Mouse (Mus musculus) embryonic facial prominence, embryonic 13.5 days (tissue): Measurements from ENCODE around the gene Aqp7. TPM values are rescaled to one million over a fixed set of nuclear protein-coding genes. Genes with fewer than 3 reads are reported as not detected.

Experiments used
- ATAC-seq: fragments of 200-750 bp; cut with Nextera tagmentation; 2 replicates; pipeline ENCODE4 v1.8.0; 2017; ENCODE audit warnings: low read depth; ENCODE audit not compliant: insufficient number of reproducible peaks, insufficient read depth, low FRiP score, low TSS enrichment
- H3K27ac ChIP-seq: fragments of 300-500 bp; sonication (generic); 2 replicates; pipeline ENCODE4 v1.5.1; 2015; ENCODE audit warnings: moderate library complexity, mild to moderate bottlenecking, inconsistent platforms
- H3K27me3 ChIP-seq: fragments of 300-500 bp; sonication (generic); 2 replicates; pipeline ENCODE4 v1.6.1; 2015; ENCODE audit warnings: mild to moderate bottlenecking, inconsistent platforms
- H3K36me3 ChIP-seq: fragments of 300-500 bp; sonication (generic); 2 replicates; pipeline ENCODE4 v1.6.1; 2015; ENCODE audit warnings: mild to moderate bottlenecking, inconsistent platforms
- H3K4me1 ChIP-seq: fragments of 300-500 bp; sonication (generic); 2 replicates; pipeline ENCODE4 v1.6.1; 2015; ENCODE audit warnings: inconsistent platforms
- H3K4me2 ChIP-seq: fragments of 300-500 bp; sonication (generic); 2 replicates; pipeline ENCODE4 v1.6.1; 2015; ENCODE audit warnings: moderate library complexity, mild to moderate bottlenecking, inconsistent platforms
- H3K4me3 ChIP-seq: fragments of 300-500 bp; sonication (generic); 2 replicates; pipeline ENCODE4 v1.5.1; 2015; ENCODE audit warnings: mild to moderate bottlenecking, inconsistent platforms
- H3K9ac ChIP-seq: fragments of 300-500 bp; sonication (generic); 2 replicates; pipeline ENCODE4 v1.6.1; 2015; ENCODE audit warnings: mild to moderate bottlenecking, inconsistent platforms
- H3K9me3 ChIP-seq: fragments of 300-500 bp; sonication (generic); 2 replicates; pipeline ENCODE4 v1.6.1; 2016; ENCODE audit warnings: inconsistent platforms
- WGBS: fragments of 180-500 bp; shearing (Covaris S2); methylation state at CpG from one replicate; pipeline ENCODE4 v1.1.7; 2015; ENCODE audit warnings: mixed read lengths; 5-methylcytosine and 5-hydroxymethylcytosine counted together
- polyA plus RNA-seq: library from polyadenylated mRNA; unstranded; fragments of >200 nt; fragmentation: Nextera tagmentation; extraction: Ambion mirVana; gene quantifications from 2 replicates; pipeline ENCODE4 v1.2.1, GENCODE M21; 2015

Aqp7 gene
- polyA plus RNA-seq, 1 experiment from 2014 or later: 0.10 TPM

DNA sequence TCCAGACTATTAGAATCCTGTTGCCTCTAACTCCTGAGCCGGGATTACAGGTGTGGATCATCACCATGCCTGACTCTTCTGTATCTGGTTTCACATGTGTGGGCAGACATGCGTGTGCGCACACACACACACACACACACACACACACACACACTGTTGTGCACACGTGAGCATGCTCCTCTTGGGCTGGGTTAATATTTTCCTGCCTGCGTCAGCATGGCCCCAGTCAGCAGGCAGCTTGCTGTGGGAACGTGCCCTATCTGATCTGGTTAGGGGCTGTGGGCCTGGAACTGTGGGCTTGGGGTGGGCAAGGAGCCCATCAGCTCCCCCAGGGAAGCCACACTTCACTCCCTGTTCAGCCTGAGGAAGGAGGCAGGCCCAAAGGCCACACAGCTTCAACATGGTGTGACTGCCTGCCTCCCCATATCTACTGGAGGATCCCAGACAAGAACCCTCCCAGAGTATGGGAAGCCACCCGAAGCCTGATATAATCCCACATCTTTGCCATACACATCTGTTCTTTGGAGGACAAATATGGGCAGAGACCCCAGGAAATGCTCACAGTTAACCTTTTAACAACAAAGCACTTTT is 8.9 kb upstream of the Aqp7 start:
- Histone ChIP-seq H3K4me2 (no peak overlapping the region), H3K27me3 (no peaks in the 10 kb centered on the region), H3K9ac (no peak overlapping the region), H3K4me3 (no peak overlapping the region), H3K27ac (no peak overlapping the region; the same call in 1 of the 2 replicates), H3K4me1 (peaks cover 10% of the 10 kb centered on the region), H3K36me3 (no peaks in the 10 kb centered on the region), H3K9me3 (no peaks in the 10 kb centered on the region)
- WGBS: 57% methylated on average over 7 of the region's 7 CpGs
- no peak for ATAC-seq

DNA sequence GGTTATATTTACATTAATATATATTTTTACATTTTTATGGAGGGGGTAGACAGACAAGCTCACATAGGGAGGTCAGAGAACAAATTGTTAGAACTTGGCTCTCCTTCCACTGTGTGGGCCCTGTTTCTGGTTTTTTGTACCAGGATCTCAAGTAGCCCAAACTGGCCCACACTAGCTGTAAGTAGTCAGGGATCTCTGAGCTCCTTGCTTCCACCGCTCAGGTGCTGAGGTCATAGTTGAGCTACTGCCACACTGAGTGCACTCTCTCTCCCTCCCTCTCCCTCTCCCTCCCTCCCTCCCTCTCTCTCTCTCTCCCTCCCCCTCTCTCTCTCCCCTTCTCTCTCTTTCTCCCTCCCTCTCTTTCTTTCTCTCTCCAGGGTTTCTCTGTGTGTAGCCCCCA is 8.3 kb upstream of the Aqp7 start:
- no peaks in the 10 kb centered on the region for H3K27me3 ChIP-seq
- H3K27ac ChIP-seq: no peak overlapping the region
- no peak overlapping the region for H3K4me3 ChIP-seq
- no peak overlapping the region for H3K4me2 ChIP-seq
- no peaks in the 10 kb centered on the region for H3K9me3 ChIP-seq
- no peak overlapping the region for H3K9ac ChIP-seq
- no peak for ATAC-seq
- 50% methylated on average over 1 of the region's 1 CpGs for WGBS
- H3K4me1 ChIP-seq: peaks cover 10% of the 10 kb centered on the region
- no peaks in the 10 kb centered on the region for H3K36me3 ChIP-seq

DNA sequence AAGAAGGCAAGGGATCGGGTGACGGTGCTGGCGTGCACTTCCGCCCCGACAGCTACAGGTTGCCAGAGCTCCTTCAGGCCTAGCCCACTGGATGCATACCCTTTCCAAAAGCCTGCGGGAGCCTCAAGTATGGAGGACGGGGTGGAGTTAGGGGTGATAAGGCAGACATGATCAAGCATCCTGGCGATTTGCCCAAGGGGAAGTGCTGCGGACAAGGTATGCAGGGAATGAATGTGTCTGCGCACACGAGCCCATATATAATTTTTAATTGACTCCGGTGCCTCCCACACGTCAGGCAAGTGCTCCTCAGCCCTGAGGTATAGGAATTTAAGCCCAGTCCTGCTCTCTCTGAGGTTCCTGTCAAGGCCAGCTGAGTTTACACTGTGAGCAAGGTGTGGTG is 7.2 kb upstream of the Aqp7 start:
- 53% methylated on average over 13 of the region's 13 CpGs for WGBS
- Histone ChIP-seq H3K4me3 (no peak overlapping the region), H3K36me3 (no peaks in the 10 kb centered on the region), H3K4me1 (peaks cover 10% of the 10 kb centered on the region), H3K9ac (no peak overlapping the region), H3K27me3 (no peaks in the 10 kb centered on the region), H3K9me3 (no peaks in the 10 kb centered on the region), H3K4me2 (no peak overlapping the region), H3K27ac (no peak overlapping the region)
- ATAC-seq: peak; percentile 44

DNA sequence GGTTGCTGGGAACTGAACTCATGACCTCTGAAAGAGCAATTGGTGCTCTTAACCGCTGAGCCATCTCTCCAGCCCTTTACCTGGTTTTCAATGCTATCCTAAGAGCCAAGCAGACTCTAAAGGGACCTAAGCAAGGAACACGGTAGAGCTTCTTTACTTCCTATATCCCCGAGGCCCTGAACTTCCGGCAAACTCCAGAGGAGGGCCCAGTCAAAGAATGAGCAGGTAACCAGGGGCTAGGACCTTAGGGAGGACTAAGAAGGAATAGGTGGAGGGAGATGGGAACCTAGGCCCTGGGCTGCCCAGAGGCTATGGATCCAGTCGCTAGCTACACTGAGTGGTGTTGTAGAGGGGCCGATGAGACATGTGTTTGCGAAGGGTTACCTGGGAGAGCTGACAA is 3.8 kb upstream of the Aqp7 start:
- H3K9me3 ChIP-seq: no peaks in the 10 kb centered on the region
- no peak for ATAC-seq
- no peak overlapping the region for H3K4me2 ChIP-seq
- WGBS: 72% methylated on average over 7 of the region's 7 CpGs
- H3K36me3 ChIP-seq: no peaks in the 10 kb centered on the region
- H3K27me3 ChIP-seq: no peaks in the 10 kb centered on the region
- no peak overlapping the region for H3K9ac ChIP-seq
- no peak overlapping the region for H3K27ac ChIP-seq
- no peak overlapping the region for H3K4me3 ChIP-seq
- H3K4me1 ChIP-seq: peaks cover 21% of the 10 kb centered on the region

DNA sequence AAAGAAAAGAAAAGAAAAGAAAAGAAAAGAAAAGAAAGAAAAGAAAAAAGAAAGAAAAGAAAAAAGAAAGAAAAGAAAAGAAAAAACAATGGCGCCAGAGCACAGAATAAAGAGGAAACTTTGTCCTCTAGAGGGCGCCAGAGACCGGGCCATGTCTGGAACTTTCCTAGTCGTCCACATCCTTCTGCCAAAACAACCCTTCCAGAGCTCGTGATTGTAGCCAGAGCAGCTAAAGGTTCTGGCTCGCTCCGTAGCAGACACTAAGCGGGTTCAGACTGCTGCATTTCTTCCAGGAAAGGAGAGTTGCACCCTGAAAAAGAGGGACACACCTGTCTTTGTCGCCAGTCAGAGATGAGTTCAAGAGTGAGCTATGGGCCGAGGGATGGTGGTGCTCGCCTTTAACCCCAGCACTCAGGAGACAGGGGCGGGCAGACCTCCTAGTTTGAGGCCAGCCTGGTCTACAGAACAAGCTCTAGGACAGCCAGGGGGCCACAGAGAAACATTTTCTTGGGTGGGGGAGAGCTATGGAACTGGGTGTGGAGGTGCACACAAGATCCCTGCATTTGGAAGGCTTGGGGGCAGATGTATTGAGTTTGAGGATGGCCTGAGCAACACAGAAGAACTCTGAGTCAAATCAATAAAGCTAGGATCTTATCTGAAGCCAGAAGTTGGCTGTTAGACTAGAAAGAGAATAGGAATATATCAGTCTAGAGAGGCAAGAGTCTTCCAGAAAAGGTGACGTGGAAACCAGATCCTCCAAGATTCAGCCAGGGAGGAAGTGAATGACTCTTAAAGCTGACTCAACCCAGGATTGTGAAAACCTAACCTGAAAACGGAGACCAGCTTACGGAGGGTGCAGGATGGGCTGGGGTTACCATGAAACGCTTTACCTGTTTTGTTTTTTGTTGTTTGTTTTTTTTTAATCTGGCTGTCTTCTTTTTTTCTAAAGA is 3.1 kb upstream of the Aqp7 start:
- Histone ChIP-seq H3K4me1 (peaks cover 19% of the 10 kb centered on the region), H3K27ac (peak overlapping the region; percentile 39; the same call in 1 of the 2 replicates), H3K4me3 (peak overlapping the region; percentile 19; the same call in 1 of the 2 replicates), H3K27me3 (no peaks in the 10 kb centered on the region), H3K36me3 (no peaks in the 10 kb centered on the region), H3K9ac (peak overlapping the region; percentile 58; the same call in 1 of the 2 replicates), H3K9me3 (no peaks in the 10 kb centered on the region), H3K4me2 (peak overlapping the region; percentile 47)
- no peak for ATAC-seq
- WGBS: 32% methylated on average over 16 of the region's 16 CpGs

DNA sequence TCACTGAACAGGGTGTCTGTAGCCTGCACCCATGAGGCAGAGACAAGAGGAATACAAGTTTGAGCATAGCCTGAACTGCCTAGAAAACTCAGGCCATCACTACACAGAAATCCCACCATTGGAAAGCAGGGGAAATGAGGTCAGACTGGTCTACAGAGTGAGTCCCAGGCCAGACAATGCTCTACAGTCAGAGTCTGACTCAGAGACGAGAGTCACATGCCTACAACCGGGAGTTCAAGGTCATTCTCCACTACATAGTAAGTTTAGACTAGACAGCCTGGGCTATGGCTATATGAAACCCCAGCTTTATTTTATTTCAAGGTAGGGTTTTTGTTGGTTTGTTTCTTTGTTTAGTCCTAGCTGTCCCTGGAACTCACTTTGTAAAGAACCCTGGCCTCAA is 987 bp upstream of the Aqp7 start:
- no peak overlapping the region for H3K9ac ChIP-seq
- 69% methylated on average over 2 of the region's 2 CpGs for WGBS
- H3K4me1 ChIP-seq: peaks cover 12% of the 10 kb centered on the region
- ATAC-seq: no peak
- H3K27me3 ChIP-seq: no peaks in the 10 kb centered on the region
- no peak overlapping the region for H3K4me3 ChIP-seq
- H3K36me3 ChIP-seq: no peaks in the 10 kb centered on the region
- no peak overlapping the region for H3K27ac ChIP-seq
- no peak overlapping the region for H3K4me2 ChIP-seq
- no peaks in the 10 kb centered on the region for H3K9me3 ChIP-seq

DNA sequence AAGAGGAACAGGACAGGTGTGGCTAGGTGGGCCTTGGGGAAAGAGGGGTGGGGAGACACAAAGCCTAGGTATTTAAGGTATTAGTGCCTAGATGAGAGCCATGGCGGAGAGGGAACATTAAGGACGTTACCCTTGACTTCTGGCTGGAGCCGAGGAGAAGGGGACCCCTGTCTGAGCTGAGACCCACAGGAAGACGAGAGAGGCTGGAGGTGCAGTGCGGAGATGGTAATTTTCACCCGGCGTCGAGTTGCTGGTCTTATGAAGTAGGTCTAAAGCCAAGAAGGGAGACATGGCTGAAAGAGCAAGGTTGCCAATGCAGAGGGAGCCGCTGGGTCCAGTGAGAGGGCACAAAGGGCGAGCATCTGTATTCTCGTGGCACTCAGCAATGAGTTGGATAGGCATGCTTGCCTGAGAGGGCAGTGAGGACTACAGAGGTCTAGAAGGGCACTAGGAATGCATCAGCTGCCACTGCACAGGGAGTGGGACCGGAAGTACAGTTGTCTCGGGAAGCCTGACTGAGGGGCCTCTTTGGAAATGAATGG is 1.6 kb downstream of the Aqp7 start:
- Histone ChIP-seq H3K4me3 (no peak overlapping the region), H3K27ac (no peak overlapping the region), H3K27me3 (no peaks in the 10 kb centered on the region), H3K4me2 (no peak overlapping the region), H3K36me3 (no peaks in the 10 kb centered on the region), H3K9me3 (no peaks in the 10 kb centered on the region), H3K4me1 (peaks cover 12% of the 10 kb centered on the region), H3K9ac (no peak overlapping the region)
- no peak for ATAC-seq
- WGBS: 84% methylated on average over 13 of the region's 13 CpGs

DNA sequence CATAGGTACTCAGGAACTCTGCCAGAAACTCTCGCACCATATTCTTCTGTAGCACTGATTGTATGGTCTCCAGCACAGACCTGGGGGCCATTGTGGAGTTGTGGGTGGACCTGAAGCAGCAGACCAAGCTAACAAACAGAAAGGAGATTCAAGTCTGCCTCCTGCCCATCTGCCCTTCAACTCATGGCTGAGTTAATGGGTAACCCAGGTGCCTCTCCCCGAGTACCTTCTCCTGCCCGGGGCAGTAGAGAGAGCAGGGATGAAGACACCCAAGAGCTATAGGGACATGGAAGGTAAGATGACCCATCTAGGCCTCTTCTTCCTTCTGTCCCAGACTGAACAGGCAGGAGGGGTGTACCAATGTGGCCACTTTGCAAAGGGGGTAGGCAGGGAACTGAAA is 2.7 kb downstream of the Aqp7 start:
- Histone ChIP-seq H3K27me3 (no peaks in the 10 kb centered on the region), H3K27ac (no peak overlapping the region), H3K9ac (no peak overlapping the region), H3K9me3 (no peaks in the 10 kb centered on the region), H3K4me1 (peaks cover 12% of the 10 kb centered on the region), H3K4me2 (no peak overlapping the region), H3K36me3 (no peaks in the 10 kb centered on the region), H3K4me3 (no peak overlapping the region)
- WGBS: 86% methylated on average over 3 of the region's 3 CpGs
- no peak for ATAC-seq

DNA sequence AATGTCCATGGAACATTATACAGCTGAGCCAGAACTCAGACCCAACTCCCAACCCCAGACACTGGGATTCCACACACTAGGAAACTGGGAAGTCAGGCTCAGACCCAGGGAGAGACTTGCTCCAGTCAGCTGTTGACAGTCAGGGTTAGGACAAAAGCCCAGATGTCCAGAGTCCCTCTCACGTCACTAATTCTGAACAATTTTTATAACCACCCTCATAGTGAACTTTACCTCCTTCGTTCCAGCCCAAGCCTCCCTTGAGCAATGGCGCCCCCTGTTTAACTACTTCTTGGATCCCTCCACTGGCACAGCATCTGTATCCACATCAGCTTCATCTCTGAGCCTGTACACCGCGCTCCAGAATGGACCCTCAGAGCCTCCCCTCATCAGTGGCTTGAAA is 4.0 kb downstream of the Aqp7 start:
- Histone ChIP-seq H3K9me3 (no peaks in the 10 kb centered on the region), H3K4me3 (no peak overlapping the region), H3K4me2 (no peak overlapping the region), H3K36me3 (no peaks in the 10 kb centered on the region), H3K27ac (no peak overlapping the region), H3K9ac (no peak overlapping the region), H3K27me3 (no peaks in the 10 kb centered on the region), H3K4me1 (peaks cover 12% of the 10 kb centered on the region)
- ATAC-seq: no peak
- 77% methylated on average over 5 of the region's 5 CpGs for WGBS

DNA sequence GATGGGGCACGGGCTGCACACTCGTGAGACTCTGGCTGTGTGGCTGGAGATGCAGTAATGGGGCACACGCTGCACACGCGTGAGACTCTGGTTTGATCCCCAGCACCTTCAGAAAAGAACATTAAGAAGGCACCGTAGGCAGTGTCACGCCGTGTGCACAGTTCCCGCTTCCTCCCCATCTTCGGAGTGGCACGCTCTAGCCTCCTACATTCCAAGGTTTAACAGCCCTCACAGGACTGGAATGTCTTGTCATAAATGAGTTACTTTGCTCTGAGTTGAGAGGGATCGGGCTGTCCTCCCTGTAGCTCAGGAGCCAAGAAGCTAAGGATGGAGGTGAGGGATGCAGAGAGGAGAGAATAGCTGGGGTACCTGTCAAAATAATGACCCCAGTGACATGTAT is 5.1 kb downstream of the Aqp7 start:
- Histone ChIP-seq H3K36me3 (no peaks in the 10 kb centered on the region), H3K4me3 (no peak overlapping the region), H3K9me3 (no peaks in the 10 kb centered on the region), H3K9ac (no peak overlapping the region), H3K4me2 (no peak overlapping the region), H3K4me1 (peaks cover 6% of the 10 kb centered on the region), H3K27me3 (no peaks in the 10 kb centered on the region), H3K27ac (no peak overlapping the region)
- WGBS: 80% methylated on average over 12 of the region's 12 CpGs
- ATAC-seq: no peak

DNA sequence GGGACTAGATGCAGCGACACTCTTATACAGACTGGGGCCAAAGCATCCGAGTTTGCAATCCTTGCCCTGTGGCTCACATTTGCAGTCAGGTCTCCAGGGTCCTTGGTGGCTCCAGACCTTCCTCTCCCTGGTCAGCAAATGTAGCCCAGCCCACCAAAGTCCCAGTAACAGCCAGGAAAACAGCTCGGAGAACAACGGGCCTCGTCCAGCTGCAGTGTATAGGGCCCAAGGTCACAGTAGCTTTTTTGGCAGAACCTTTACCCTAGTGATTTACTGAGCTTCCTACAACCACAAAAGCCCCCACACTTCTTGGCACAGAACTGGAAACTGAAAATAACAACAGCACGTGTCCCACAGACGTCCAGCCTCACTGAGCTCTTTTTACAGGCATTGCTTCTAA is 7.0 kb downstream of the Aqp7 start:
- Histone ChIP-seq H3K9me3 (no peaks in the 10 kb centered on the region), H3K4me3 (no peak overlapping the region), H3K9ac (no peak overlapping the region), H3K36me3 (no peaks in the 10 kb centered on the region), H3K4me1 (no peaks in the 10 kb centered on the region), H3K27ac (no peak overlapping the region), H3K27me3 (no peaks in the 10 kb centered on the region), H3K4me2 (no peak overlapping the region)
- WGBS: 80% methylated on average over 7 of the region's 7 CpGs
- ATAC-seq: no peak

DNA sequence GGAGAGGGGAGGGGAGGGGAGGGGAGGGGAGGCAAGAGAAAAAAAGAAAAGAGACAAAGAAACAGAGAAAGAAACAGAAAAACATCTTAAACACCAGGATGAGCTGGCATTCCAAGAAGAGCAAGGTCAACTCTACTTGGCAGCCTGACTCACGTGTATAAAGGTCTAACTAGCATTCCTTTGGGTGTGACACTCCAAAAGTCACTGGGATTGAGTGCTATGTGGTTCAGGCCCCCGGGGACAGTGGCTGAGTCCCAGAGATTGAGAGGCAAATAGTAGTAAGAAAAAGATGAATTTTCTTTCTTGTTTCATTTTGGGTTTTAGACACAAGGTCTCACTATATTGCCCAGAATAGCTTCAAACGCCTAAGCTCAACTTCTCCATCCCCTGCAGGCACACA is 10.0 kb downstream of the Aqp7 start:
- H3K27ac ChIP-seq: no peak overlapping the region
- H3K36me3 ChIP-seq: no peaks in the 10 kb centered on the region
- no peak overlapping the region for H3K4me3 ChIP-seq
- no peaks in the 10 kb centered on the region for H3K9me3 ChIP-seq
- ATAC-seq: no peak
- no peak overlapping the region for H3K9ac ChIP-seq
- no peak overlapping the region for H3K4me2 ChIP-seq
- 54% methylated on average over 3 of the region's 3 CpGs for WGBS
- H3K27me3 ChIP-seq: no peaks in the 10 kb centered on the region
- no peaks in the 10 kb centered on the region for H3K4me1 ChIP-seq
